Mouse (Mus musculus) gonadal fat pad, adult 2 months (tissue): ENCODE measurements at regions not wholly inside any gene's neighbourhood (a gene's known extent, or its start where the extent isn't known, plus 50 kb on each side); places are given as distances from the start of the nearest gene placed in this dataset.
A peak's percentile ranks its signal among the peaks of the same experiment; 100 is the strongest.

Source experiments
- DNase-seq: peaks from one replicate; pipeline ENCODE4 v3.0.0-alpha.2; 2012; ENCODE audit warnings: low read depth

- DNase-seq, result no peak
These were observed 70.5 kb upstream of the Yae1d1 start for GRCm38 (mm10) chr13:18063677-18064076.

GRCm38 (mm10) chr13:18060265-18060664 is 67.1 kb upstream of the Yae1d1 start:
- no peak for DNase-seq

GRCm38 (mm10) chr13:18057231-18057912 is 64.2 kb upstream of the Yae1d1 start:
- DNase-seq, result peak; percentile 1

- DNase-seq, result no peak
These were observed 63.7 kb upstream of the Yae1d1 start for GRCm38 (mm10) chr13:18056816-18057215.

- no peak for DNase-seq
These were observed 50.0 kb upstream of the Yae1d1 start for GRCm38 (mm10) chr13:18043154-18043553.
